Mouse (Mus musculus) neural tube, embryonic 11.5 days (tissue): ENCODE measurements at regions not wholly inside any gene's neighbourhood (a gene's known extent, or its start where the extent isn't known, plus 50 kb on each side); places are given as distances from the start of the nearest gene placed in this dataset.

Experiments
- ATAC-seq: fragments of 200-750 bp; cut with Nextera tagmentation; 2 replicates; pipeline ENCODE4 v1.8.0; 2017; ENCODE audit warnings: moderate number of reproducible peaks, mild to moderate bottlenecking, moderate TSS enrichment, moderate library complexity; ENCODE audit not compliant: insufficient read depth, low FRiP score, low TSS enrichment
- DNase-seq: peaks from one replicate; pipeline ENCODE4 v3.0.0-alpha.2; 2015; ENCODE audit warnings: low spot score
- H3K27ac ChIP-seq: fragments of 300-500 bp; sonication (generic); 2 replicates; pipeline ENCODE4 v1.5.1; 2014; ENCODE audit warnings: low read depth, mild to moderate bottlenecking, low read length
- H3K27me3 ChIP-seq: fragments of 300-500 bp; sonication (generic); 2 replicates; pipeline ENCODE4 v1.6.1; 2014; ENCODE audit warnings: mild to moderate bottlenecking, low read length, mixed read lengths; ENCODE audit not compliant: control insufficient read depth, insufficient read depth
- H3K36me3 ChIP-seq: fragments of 300-500 bp; sonication (generic); 2 replicates; pipeline ENCODE4 v1.6.1; 2014; ENCODE audit warnings: mild to moderate bottlenecking, low read length, moderate library complexity, mixed read lengths; ENCODE audit not compliant: control insufficient read depth, insufficient read depth
- H3K4me1 ChIP-seq: fragments of 300-500 bp; sonication (generic); 2 replicates; pipeline ENCODE4 v1.6.1; 2014; ENCODE audit warnings: low read length, mixed read lengths; ENCODE audit not compliant: control insufficient read depth, insufficient read depth
- H3K4me2 ChIP-seq: fragments of 300-500 bp; sonication (generic); 2 replicates; pipeline ENCODE4 v1.6.1; 2014; ENCODE audit warnings: low read depth, mild to moderate bottlenecking, moderate library complexity
- H3K4me3 ChIP-seq: fragments of 300-500 bp; sonication (generic); 2 replicates; pipeline ENCODE4 v1.5.1; 2014; ENCODE audit warnings: low read depth, low read length
- H3K9ac ChIP-seq: fragments of 300-500 bp; sonication (generic); 2 replicates; pipeline ENCODE4 v1.6.1; 2014; ENCODE audit warnings: mild to moderate bottlenecking, low read length
- H3K9me3 ChIP-seq: fragments of 300-500 bp; sonication (generic); 2 replicates; pipeline ENCODE4 v1.6.1; 2016; ENCODE audit warnings: low read length; ENCODE audit not compliant: control insufficient read depth
- WGBS: fragments of 180-500 bp; shearing (Covaris S2); extraction: QIAGEN DNeasy Blood & Tissue Kit; methylation state at CpG from one replicate; pipeline ENCODE4 v1.1.7; 2014; 5-methylcytosine and 5-hydroxymethylcytosine counted together

DNA sequence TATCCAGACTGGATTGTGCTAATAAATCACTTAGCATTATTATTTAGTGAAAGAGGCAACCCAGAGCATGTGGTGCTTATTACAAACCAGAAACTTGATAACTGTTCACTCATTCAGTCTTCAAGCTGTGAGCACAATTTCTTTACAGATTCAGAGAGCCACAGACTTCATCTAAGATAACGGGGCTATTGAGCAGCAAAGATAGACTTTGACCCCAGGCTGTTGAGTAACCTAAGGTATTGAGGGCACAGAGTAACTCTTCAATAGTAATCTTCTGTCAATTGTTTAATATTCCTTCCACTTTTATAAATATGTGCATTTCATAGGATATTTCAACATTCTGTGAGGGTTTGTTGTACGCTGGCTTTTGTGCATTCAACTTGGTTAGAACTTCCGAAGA lies 76.5 kb upstream of the Cyyr1 start:
- Histone ChIP-seq H3K4me2 (no peak overlapping the region), H3K9ac (no peak overlapping the region), H3K27me3 (no peaks in the 10 kb centered on the region), H3K4me3 (no peak overlapping the region), H3K9me3 (no peaks in the 10 kb centered on the region), H3K36me3 (no peaks in the 10 kb centered on the region), H3K4me1 (no peaks in the 10 kb centered on the region), H3K27ac (no peak overlapping the region)
- no peak for ATAC-seq
- no peak for DNase-seq
- 92% methylated on average over 3 of the region's 3 CpGs for WGBS

DNA sequence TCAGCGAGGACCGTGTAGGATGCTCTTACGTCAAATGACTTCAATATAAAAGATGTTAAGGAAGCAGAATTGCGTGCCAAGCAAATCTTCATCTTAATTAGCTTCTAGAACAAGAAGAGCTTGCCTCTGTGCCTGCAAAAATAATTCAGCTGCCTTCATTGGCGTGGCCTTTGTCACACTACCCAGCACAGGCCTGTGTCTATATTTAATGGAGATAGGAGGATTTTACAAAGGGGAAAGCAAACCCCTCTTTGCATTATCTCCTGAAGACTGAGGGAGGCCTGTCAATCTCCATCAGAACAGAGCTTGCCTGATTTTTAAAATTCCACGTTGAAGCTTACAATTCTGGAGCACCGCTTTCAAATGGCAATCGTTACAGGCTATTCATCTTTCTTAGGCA lies 71.3 kb upstream of the Cyyr1 start:
- Histone ChIP-seq H3K27me3 (no peaks in the 10 kb centered on the region), H3K9ac (no peak overlapping the region), H3K27ac (no peak overlapping the region), H3K9me3 (no peaks in the 10 kb centered on the region), H3K4me1 (no peaks in the 10 kb centered on the region), H3K4me2 (no peak overlapping the region), H3K36me3 (no peaks in the 10 kb centered on the region), H3K4me3 (no peak overlapping the region)
- ATAC-seq (no peak), DNase-seq (no peak)
- 81% methylated on average over 8 of the region's 8 CpGs for WGBS

DNA sequence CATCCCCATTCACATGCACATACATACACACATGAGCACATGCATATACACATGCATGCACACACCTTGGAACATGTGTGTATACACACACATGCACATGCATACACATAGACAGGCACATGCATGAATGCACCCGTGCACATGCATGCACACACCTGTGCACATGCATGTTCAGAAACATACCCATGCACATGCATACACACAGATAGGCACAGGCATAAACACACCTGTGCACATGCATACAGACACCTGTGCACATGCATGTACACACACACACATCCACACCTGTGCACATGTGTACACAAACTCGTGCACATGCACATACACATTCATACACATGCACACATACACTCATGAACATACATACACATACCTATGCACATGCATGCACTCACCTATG lies 50.9 kb upstream of the Cyyr1 start:
- no peak overlapping the region for H3K4me2 ChIP-seq
- H3K27ac ChIP-seq = no peak overlapping the region
- no peaks in the 10 kb centered on the region for H3K36me3 ChIP-seq
- H3K9me3 ChIP-seq = no peaks in the 10 kb centered on the region
- no peak overlapping the region for H3K4me3 ChIP-seq
- H3K4me1 ChIP-seq = no peaks in the 10 kb centered on the region
- 83% methylated on average over 2 of the region's 2 CpGs for WGBS
- DNase-seq = no peak
- no peaks in the 10 kb centered on the region for H3K27me3 ChIP-seq
- ATAC-seq = no peak; the same call in 1 of the 2 replicates
- no peak overlapping the region for H3K9ac ChIP-seq
